Mouse (Mus musculus) small intestine, adult 2 months (tissue): ENCODE data around the gene Map2.

Experiments used
- CTCF ChIP-seq: fragments of 200-500 bp; IDR thresholded peaks from 2 replicates; pipeline ENCODE4 v1.5.1; 2012; ENCODE audit warnings: low read depth, mild to moderate bottlenecking, control low read depth, inconsistent platforms, low read length, moderate library complexity, mixed read lengths; ENCODE audit not compliant: insufficient replicate concordance, insufficient read length; ENCODE audit errors: extremely low read depth
- POLR2A ChIP-seq: fragments of 200-500 bp; IDR thresholded peaks from 2 replicates; pipeline ENCODE4 v1.6.1; 2012; ENCODE audit warnings: low read depth, mild to moderate bottlenecking, control low read depth, inconsistent platforms, low read length, moderate library complexity

DNA sequence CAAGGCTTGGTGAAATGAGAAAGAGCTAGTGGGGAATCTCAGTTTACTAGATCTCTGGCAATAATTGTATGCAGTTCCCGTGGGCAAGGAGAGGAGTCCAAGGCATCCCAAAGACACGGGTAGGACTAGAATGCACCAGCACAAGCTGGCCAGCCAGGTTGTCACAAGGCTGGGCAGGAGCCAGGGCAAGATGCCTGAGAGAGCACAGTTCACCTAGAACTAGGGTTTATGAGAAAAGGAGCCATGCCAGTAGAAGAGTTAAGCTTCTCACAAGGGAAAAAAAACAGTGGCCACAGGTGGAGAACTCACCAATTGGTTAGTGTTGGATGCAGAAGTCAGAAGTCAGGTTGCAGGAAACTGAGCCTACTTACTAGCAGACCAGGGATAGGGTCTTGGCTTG is 274.4 kb downstream of the Map2 start:
- TF ChIP-seq CTCF (no peak), POLR2A (no peak)
